Mouse (Mus musculus) central nervous system, embryonic 11.5 days (tissue): ENCODE results near the gene Rgs13. TPM values are rescaled to one million over a fixed set of nuclear protein-coding genes. Genes with fewer than 3 reads are reported as not detected.

Source experiments
- polyA plus RNA-seq: library from polyadenylated mRNA; depleted of rRNA; stranded (reverse); fragments of >200 nt; gene quantifications from 2 replicates; pipeline ENCODE4 v1.2.3, GENCODE M21; 2012; rRNA removed

Gene Rgs13
- 0.67 and 0.82 TPM in 2 replicates for polyA plus RNA-seq

DNA sequence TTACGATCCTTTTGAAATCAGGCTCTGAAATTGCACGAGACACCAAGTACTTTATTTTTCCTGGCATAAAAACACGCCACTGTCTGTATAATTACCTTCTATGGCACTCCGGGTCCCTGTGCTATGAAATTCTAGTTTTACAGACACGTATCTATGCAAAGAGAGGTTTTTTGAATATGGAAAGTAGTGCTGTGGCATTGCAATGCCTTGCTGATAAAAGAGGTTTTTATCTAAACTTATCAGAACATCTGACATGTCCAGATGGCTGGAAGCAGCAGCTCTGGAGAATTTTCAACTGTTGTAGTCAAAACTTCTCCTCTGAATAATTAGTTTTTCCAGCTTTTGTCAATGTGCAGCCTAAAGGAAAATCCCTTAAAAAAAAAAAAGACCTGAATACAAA lies at the start of gene Rgs13:
Rgs13 (minus strand) TSS at position 207 of the 400 bp plus-strand sequence.

Other genes with a start within 250 kb of the Rgs13 start
- 30.4 and 40.4 TPM in 2 replicates for gene Rgs2, start 173.2 kb downstream of the Rgs13 start, polyA plus RNA-seq
- gene Rgs1, start 71.9 kb upstream of the Rgs13 start, polyA plus RNA-seq: 0.07 TPM in 1 of 2 replicates, not detected in the other